Mouse (Mus musculus): ENCODE measurements around the gene 2010111I01Rik. TPM values are rescaled to one million over a fixed set of nuclear protein-coding genes. Genes with fewer than 3 reads are reported as not detected.

The 2010111I01Rik gene
- total RNA-seq, 2 experiments from 2014 or later, result 127 to 139 TPM

DNA sequence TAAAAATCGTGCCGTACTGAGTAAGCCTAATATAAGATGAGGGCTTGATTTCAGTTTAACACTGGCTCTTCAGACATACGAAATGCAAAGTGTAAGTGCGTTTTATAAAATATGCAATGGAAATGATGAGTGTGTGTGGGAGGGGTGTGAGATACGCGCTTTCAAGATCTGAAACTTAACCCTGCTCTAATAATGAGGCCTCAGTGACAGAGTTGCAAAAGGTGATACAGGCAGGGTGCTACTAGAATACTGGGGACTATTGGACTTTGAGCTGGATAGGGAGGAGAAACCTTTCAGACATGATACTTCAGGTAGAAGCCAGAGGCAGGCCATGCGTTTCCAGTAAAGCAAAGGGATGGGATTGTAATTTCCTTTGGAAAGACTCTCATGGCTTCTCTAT lies 273.4 kb downstream of the 2010111I01Rik start:
- DNase-seq (ENCODE audit: low spot score in 2 of 2), result no peak

- DNase-seq (ENCODE audit: low spot score in 2 of 2), result no peak
These were observed 274.7 kb downstream of the 2010111I01Rik start for GRCm38 (mm10) chr13:63239301-63239804.

- peak; percentile 62 to 71 for DNase-seq (ENCODE audit: low spot score in 2 of 2)
These were observed 275.4 kb downstream of the 2010111I01Rik start for GRCm38 (mm10) chr13:63239877-63240671.

DNA sequence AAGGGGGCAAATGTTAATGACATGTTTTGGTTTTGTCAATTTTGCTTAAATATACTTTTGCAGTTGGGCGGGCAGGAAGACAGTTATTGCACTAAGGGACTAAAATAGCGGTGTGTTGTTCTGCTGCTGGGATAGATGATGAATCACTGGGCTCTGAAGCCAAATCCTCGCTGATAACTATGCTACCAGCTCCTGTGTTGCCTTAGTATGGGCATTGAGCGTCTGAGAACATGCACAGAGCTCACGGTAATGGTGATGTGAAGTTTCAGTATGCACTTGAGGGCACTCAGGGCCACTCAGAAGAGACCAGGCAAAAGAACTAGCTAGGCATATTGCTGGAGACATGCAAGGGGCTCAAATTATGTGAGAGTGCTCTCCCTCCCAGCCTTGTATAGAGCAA lies 276.1 kb downstream of the 2010111I01Rik start:
- DNase-seq (ENCODE audit: low spot score in 2 of 2), result no peak

DNA sequence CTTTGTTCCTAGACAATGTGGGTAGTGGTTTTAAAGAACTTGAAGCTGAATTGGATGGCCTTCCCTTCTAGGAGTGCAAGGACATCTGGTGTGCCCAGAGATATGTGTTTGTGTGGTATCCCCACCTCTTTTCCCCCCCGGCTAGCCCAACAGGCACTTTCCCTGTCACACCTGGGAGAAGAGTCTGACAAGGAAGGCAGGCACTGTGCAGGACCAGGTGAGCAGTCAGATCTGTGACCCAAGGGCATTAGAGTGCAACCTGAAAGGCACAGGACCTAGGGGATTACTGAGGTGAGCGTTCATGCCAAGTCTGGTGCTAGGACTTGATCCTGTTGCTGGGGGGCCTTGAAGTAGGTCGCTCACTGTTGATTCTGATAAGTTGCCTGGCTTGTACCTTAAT lies 277.0 kb downstream of the 2010111I01Rik start:
- no peak for DNase-seq (ENCODE audit: low spot score in 2 of 2)

GRCm38 (mm10) chr13:63242401-63243192 lies 277.9 kb downstream of the 2010111I01Rik start:
- no peak for DNase-seq (ENCODE audit: low spot score in 2 of 2)

GRCm38 (mm10) chr13:63243586-63243985 lies 278.9 kb downstream of the 2010111I01Rik start:
- DNase-seq (ENCODE audit: low spot score in 2 of 2), result no peak

DNA sequence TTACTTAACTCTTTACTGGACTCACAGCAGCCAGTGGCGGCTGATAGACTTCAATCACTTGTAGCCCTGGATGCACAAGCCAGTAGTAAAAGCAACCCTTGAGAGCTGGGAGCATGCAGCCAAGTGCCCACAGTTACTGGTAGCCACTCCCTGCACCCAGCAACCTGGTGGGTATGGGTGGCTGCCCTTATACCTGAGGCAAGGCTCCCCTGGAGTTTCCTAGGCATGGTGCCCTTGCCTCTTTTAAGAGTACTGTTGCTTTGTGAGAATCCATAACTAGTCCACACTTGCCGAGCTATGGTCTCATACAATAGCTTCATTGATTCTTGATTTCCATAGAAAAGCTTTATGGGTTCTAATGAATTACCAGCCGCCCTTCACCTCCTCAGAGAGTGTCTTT lies 279.7 kb downstream of the 2010111I01Rik start:
- DNase-seq (ENCODE audit: low spot score in 2 of 2), result no peak

DNA sequence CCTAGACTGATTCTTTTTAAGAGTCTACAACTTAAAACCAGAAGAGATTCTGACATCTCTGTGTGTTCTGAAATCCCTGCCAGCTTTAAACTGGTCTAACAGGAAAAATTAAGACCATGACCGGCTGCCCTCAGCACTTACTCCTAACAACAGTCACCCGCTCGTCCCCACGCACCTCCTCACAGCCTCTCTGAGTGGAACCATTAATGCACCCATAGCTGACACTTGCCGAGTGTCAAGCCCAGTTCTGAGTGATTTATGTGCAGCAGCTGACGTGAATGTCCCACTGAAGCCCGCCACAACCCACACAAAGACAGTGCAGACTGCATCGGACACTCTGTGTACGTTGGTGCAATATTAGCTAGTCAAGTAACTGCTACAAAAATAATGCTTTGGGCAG lies 280.5 kb downstream of the 2010111I01Rik start:
- no peak for DNase-seq (ENCODE audit: low spot score in 2 of 2)

DNA sequence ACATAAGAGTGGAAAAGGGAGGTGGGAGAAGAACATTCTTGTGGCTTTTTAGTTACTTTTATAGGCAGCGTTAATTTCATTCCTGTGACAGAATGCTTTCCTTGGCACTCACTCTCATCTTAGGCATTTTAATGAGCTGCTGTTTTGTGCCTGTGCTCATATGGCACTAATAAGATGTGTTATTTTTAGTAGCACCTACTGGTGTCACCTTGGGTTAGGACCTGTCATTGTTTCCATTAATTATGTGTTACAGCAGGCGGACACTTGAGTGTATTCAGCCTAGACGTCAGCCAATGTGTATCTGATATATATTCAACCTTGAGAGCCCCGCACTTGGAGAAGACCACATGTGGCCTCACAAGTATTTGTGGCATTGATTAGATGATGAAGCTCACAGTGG lies 281.1 kb downstream of the 2010111I01Rik start:
- no peak for DNase-seq (ENCODE audit: low spot score in 2 of 2)

GRCm38 (mm10) chr13:63246332-63246940 lies 281.7 kb downstream of the 2010111I01Rik start:
- DNase-seq (ENCODE audit: low spot score in 2 of 2), result no peak

GRCm38 (mm10) chr13:63247041-63247440 lies 282.3 kb downstream of the 2010111I01Rik start:
- no peak for DNase-seq (ENCODE audit: low spot score in 2 of 2)

GRCm38 (mm10) chr13:63247631-63248030 lies 282.9 kb downstream of the 2010111I01Rik start:
- DNase-seq (ENCODE audit: low spot score in 2 of 2), result no peak

- DNase-seq (ENCODE audit: low spot score in 2 of 2), result no peak
These were observed 283.6 kb downstream of the 2010111I01Rik start for GRCm38 (mm10) chr13:63248318-63248717.

- no peak for DNase-seq (ENCODE audit: low spot score in 2 of 2)
These were observed 284.5 kb downstream of the 2010111I01Rik start for GRCm38 (mm10) chr13:63249171-63249570.

DNA sequence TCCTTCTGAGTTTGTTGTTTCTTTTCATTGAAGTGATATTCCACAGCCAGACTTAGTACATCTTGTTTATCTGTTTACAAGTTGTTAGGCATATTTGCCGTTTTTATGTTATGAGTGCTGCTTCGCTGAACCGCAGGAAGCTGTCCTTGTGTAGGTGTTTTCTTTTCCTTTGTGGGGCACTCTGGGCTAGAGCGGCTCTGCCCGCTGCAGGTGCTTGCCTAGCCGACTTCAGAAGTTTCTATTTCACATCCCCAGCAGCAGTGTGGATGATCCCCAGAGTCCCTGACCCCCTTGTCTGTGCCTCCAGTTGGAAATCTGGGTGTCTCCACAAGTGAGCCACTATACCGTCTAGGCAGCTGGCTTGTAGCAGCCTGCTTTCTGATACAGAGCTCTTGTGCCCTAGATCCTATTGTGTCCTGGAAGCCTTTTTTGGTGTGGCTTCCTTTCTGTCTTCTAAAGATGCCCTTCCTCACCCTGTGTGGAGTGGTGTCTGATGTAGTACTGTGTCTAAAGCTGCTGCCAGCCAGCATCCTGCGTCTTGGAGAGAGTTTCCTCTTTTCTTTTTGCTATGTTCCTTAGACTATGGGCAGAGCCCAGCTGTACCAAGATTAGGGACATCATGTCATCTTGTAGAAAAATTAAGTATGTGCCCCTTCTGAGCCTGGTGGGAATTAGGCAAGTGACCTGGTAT lies 285.2 kb downstream of the 2010111I01Rik start:
- no peak for DNase-seq (ENCODE audit: low spot score in 2 of 2)

- no peak for DNase-seq (ENCODE audit: low spot score in 2 of 2)
These were observed 285.8 kb downstream of the 2010111I01Rik start for GRCm38 (mm10) chr13:63250441-63250980.

DNA sequence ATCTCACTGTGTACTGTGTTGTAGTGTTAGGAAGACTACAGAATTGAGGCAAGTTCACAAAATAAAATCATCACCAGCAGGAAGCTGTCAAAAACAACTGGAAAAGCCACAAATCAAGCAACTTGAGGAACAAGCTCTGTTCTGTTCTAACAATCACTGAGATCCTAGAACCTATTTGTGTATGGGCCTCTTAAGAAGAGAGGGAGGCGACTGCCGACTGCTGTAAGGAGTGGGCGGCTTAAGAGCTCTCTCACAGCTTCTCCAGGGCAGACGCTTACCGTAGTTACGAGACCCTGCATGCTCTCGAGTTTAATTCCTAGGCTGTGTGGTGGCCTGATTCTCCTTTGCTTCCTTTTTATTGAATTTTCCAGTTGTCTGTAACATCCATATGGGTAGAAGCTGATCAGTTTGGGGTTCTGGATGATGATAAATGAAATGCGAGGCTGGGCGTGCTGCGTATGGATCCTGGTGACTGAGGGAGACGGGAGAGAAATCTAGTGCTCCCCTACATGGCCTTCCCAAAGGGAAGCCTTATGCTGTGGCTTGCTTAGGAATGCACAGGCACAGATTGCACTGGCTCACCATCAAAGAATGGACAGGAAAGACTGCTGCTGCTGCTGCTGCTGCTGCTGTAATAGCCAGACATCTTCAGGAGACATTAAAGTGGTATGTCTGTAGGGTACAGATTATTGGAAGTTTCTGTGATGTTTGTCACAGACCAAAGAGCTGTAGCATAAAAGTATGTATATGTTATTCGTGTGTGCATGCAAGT lies 286.6 kb downstream of the 2010111I01Rik start:
- DNase-seq (ENCODE audit: low spot score in 2 of 2), result no peak

DNA sequence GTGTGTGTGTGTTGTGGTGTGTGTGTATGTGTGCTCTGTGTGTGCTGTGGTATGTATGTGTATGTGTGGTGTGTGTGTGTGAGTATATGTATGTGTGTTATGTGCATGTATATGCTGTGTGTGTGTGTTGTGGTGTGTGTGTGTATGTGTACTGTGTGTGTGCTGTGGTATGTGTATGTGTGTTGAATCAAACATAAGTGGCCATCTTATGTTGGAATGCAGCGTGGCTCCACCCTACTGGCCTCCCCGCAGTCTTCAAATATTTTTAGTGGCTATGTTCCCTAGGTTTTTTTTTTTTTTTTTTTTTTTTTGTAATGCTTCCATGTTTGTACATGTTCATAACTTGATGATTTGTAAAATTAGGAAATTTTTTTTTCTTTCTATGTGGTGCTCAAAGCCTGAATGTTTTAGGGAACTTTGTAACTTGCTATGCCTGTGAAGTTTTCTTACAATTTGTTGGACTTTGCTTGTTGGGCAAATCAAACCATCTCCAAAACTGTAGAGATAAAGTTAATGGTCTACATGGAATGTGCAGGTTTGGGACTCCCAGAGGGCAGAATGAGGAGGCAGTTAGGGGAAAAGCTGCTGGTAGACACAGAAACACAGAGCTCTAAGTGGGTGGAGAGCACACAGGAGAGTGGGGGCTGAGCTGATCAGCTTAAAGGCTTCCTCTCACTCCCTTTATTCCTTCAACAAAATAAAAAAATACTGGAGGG lies 287.8 kb downstream of the 2010111I01Rik start:
- no peak for DNase-seq (ENCODE audit: low spot score in 2 of 2)
